Comparison of ENCODE assay signal across 8 mouse cellular contexts in genomic region chr6:141250296-141250629, GRCm38 (mm10). TPM values are rescaled to one million over a fixed set of nuclear protein-coding genes. Genes with fewer than 3 reads are reported as not detected.
DNase-seq lines count a peak whose midpoint lies in the region; ATAC-seq lines count a peak whose summit lies in the region.

No protein-coding gene starts in this region.

- peak; percentile 96 for DNase-seq in heart, adult 11 months
- no peak for DNase-seq in heart, adult 8-10 months (ENCODE audit: low spot score)
- DNase-seq in embryonic facial prominence, embryonic 11.5 days (ENCODE audit: low spot score) = peak; percentile 28
- DNase-seq in heart, postnatal 14 days = peak; percentile 44 to 50
- DNase-seq in liver, embryonic 11.5 days (ENCODE audit: low spot score) = peak; percentile 34
- DNase-seq in layer of hippocampus, postnatal 36 days = no peak
- DNase-seq in adrenal gland, adult 2 months = no peak

- WGBS in embryonic facial prominence, embryonic 11.5 days = under 1% methylated on average over 22 of the region's 22 CpGs
- 4% methylated on average over 22 of the region's 22 CpGs for WGBS in liver, embryonic 11.5 days
- 3% methylated on average over 22 of the region's 22 CpGs for WGBS in stomach, embryonic 16.5 days

- H3K27ac ChIP-seq in embryonic facial prominence, embryonic 11.5 days (replicated peaks; ENCODE audit: low read depth, low read length) = no peak overlapping the region
- H3K27ac ChIP-seq in liver, embryonic 11.5 days (ENCODE audit: low read depth, low read length) = no peak overlapping the region
- H3K27ac ChIP-seq in stomach, embryonic 16.5 days (ENCODE audit: low read length) = peak overlapping the region; percentile 89

- H3K4me2 ChIP-seq in embryonic facial prominence, embryonic 11.5 days (ENCODE audit: low read depth, low read length) = peak overlapping the region; percentile 94
- H3K4me2 ChIP-seq in liver, embryonic 11.5 days = peak overlapping the region; percentile 70
- peak overlapping the region; percentile 64 for H3K4me2 ChIP-seq in stomach, embryonic 16.5 days (ENCODE audit: low read depth, low read length)

- H3K4me3 ChIP-seq in embryonic facial prominence, embryonic 11.5 days (ENCODE audit: low read depth, low read length) = peak overlapping the region; percentile 61
- H3K4me3 ChIP-seq in liver, embryonic 11.5 days (ENCODE audit: low read depth, low read length) = peak overlapping the region; percentile 60
- peak overlapping the region; percentile 72 for H3K4me3 ChIP-seq in stomach, embryonic 16.5 days (replicated peaks; ENCODE audit: low read length)

- no peaks in the 10 kb centered on the region for H3K36me3 ChIP-seq in embryonic facial prominence, embryonic 11.5 days (replicated peaks; ENCODE audit: control insufficient read depth, insufficient read depth, low read depth, low read length)
- no peaks in the 10 kb centered on the region for H3K36me3 ChIP-seq in liver, embryonic 11.5 days (ENCODE audit: control insufficient read depth, insufficient read depth, low read length)
- H3K36me3 ChIP-seq in stomach, embryonic 16.5 days (ENCODE audit: control insufficient read depth, insufficient read depth, low read length) = no peaks in the 10 kb centered on the region

- no peaks in the 10 kb centered on the region for H3K9me3 ChIP-seq in embryonic facial prominence, embryonic 11.5 days (replicated peaks; ENCODE audit: control insufficient read depth, low read length)
- no peaks in the 10 kb centered on the region for H3K9me3 ChIP-seq in liver, embryonic 11.5 days (ENCODE audit: control insufficient read depth, low read length)
- no peaks in the 10 kb centered on the region for H3K9me3 ChIP-seq in stomach, embryonic 16.5 days (replicated peaks; ENCODE audit: control insufficient read depth, low read length)

- peak overlapping the region; percentile 71 for H3K9ac ChIP-seq in embryonic facial prominence, embryonic 11.5 days (replicated peaks; ENCODE audit: low read length)
- peak overlapping the region; percentile 46 for H3K9ac ChIP-seq in liver, embryonic 11.5 days (ENCODE audit: low read depth, low read length)
- peak overlapping the region; percentile 88 for H3K9ac ChIP-seq in stomach, embryonic 16.5 days (ENCODE audit: low read length)

- no peaks in the 10 kb centered on the region for H3K27me3 ChIP-seq in embryonic facial prominence, embryonic 11.5 days (ENCODE audit: control insufficient read depth, insufficient read depth, low read length)
- H3K27me3 ChIP-seq in liver, embryonic 11.5 days (replicated peaks; ENCODE audit: control insufficient read depth, insufficient read depth, low read length) = peaks cover 18% of the 10 kb centered on the region
- peaks cover 5% of the 10 kb centered on the region for H3K27me3 ChIP-seq in stomach, embryonic 16.5 days (ENCODE audit: control insufficient read depth, insufficient read depth, low read length)

- H3K4me1 ChIP-seq in embryonic facial prominence, embryonic 11.5 days (ENCODE audit: control insufficient read depth, insufficient read depth, low read length) = no peaks in the 10 kb centered on the region
- no peaks in the 10 kb centered on the region for H3K4me1 ChIP-seq in liver, embryonic 11.5 days (replicated peaks; ENCODE audit: control insufficient read depth, insufficient read depth, low read length)
- peaks cover 4% of the 10 kb centered on the region; the same call in 1 of the 2 replicates for H3K4me1 ChIP-seq in stomach, embryonic 16.5 days (ENCODE audit: control insufficient read depth, insufficient read depth, low read length)

- intact Hi-C loops in heart, postnatal 14 days (cut with DNase I) = loop anchor here (2.0 to 10.0 kb wide), 4 partner anchors 62 to 325 kb away; no protein-coding TSS in a partner anchor

- ATAC-seq in embryonic facial prominence, embryonic 11.5 days (replicated peaks; ENCODE audit: insufficient number of reproducible peaks, low FRiP score, low TSS enrichment, low read depth) = no peak
- peak; percentile 25; the same call in 1 of the 2 replicates for ATAC-seq in liver, embryonic 11.5 days (replicated peaks; ENCODE audit: low FRiP score)
- ATAC-seq in stomach, embryonic 16.5 days (ENCODE audit: insufficient read depth, low FRiP score) = peak; percentile 33; the same call in 1 of the 2 replicates

RNA-seq across cellular contexts. Expression of gene Pde3a, which starts 1.2 kb away (rescaled TPM):
- total RNA-seq in heart, adult 8-10 months (2022) = 10 to 100 TPM; 63.1 to 76.8 (median 70.8) TPM
- polyA plus RNA-seq in embryonic facial prominence, embryonic 11.5 days (2014; fragmentation: Nextera tagmentation; extraction: Ambion mirVana) = 2.8 and 3.9 TPM in 2 replicates
- 10 to 100 TPM; 56.4 to 58.2 TPM for total RNA-seq in heart, postnatal 14 days (2021)
- 4.9 and 6.0 TPM in 2 replicates for polyA plus RNA-seq in liver, embryonic 11.5 days (2014; fragmentation: Nextera tagmentation; extraction: Ambion mirVana)
- polyA plus RNA-seq in stomach, embryonic 16.5 days (2015; fragmentation: Nextera tagmentation; extraction: Ambion mirVana) = 7.8 and 9.6 TPM in 2 replicates
- total RNA-seq in layer of hippocampus, postnatal 36 days (2021) = 1 to 10 TPM; 2.4 to 2.9 TPM
- total RNA-seq in adrenal gland, adult 2 months (2021) = 10 to 100 TPM; 11.4 to 17.3 TPM
- 4.2 and 4.5 TPM in 2 replicates for polyA plus RNA-seq in adrenal gland, adult 2 months (2012; rRNA removed)

Comparison
In these comparisons a context has a peak if more than half of its experiments do, and no peak if none do; other contexts are left out.
1. DNase-seq: peak in heart, adult 11 months (single experiment), embryonic facial prominence, embryonic 11.5 days (single experiment), heart, postnatal 14 days (2 of 2) and liver, embryonic 11.5 days (single experiment); none in heart, adult 8-10 months (single experiment), layer of hippocampus, postnatal 36 days (0 of 2) and adrenal gland, adult 2 months (single experiment).
2. Peak in every context shown above with its lines, with median percentiles within 50 percentile points of each other: H3K4me2 ChIP-seq, H3K4me3 ChIP-seq and H3K9ac ChIP-seq.